In genomic region chr10:75744017-75744416, GRCm38 (mm10) we compare ENCODE assay signal across 8 mouse cellular contexts. TPM values are rescaled to one million over a fixed set of nuclear protein-coding genes. Genes with fewer than 3 reads are reported as not detected.
DNase-seq lines count a peak whose midpoint lies in the region; ATAC-seq and TF ChIP-seq lines count a peak whose summit lies in the region.

No protein-coding gene starts in this region.

- no peaks in the 10 kb centered on the region for H3K9me3 ChIP-seq in embryonic facial prominence, embryonic 13.5 days
- H3K9me3 ChIP-seq in kidney, embryonic 15.5 days (replicated peaks): no peaks in the 10 kb centered on the region
- H3K9me3 ChIP-seq in limb, embryonic 15.5 days: no peaks in the 10 kb centered on the region

- no peaks in the 10 kb centered on the region for H3K79me2 ChIP-seq in C2C12 (ENCODE audit: control insufficient read depth, insufficient read depth)
- no peaks in the 10 kb centered on the region for H3K79me2 ChIP-seq in myocyte (ENCODE audit: control insufficient read depth, insufficient read depth)

- TF ChIP-seq POLR2A in myocyte (IDR thresholded peaks at IDR 0.05; ENCODE audit: insufficient read length, low read depth): no peak

- H3K4me2 ChIP-seq in embryonic facial prominence, embryonic 13.5 days: no peak overlapping the region
- no peak overlapping the region for H3K4me2 ChIP-seq in kidney, embryonic 15.5 days
- H3K4me2 ChIP-seq in limb, embryonic 15.5 days: no peak overlapping the region
- H3K4me2 ChIP-seq in myocyte (ENCODE audit: low read depth): no peak overlapping the region

- no peaks in the 10 kb centered on the region for H3K27me3 ChIP-seq in C2C12 (ENCODE audit: control insufficient read depth, insufficient read depth, insufficient read length)
- no peaks in the 10 kb centered on the region for H3K27me3 ChIP-seq in embryonic facial prominence, embryonic 13.5 days
- no peaks in the 10 kb centered on the region for H3K27me3 ChIP-seq in kidney, embryonic 15.5 days
- H3K27me3 ChIP-seq in limb, embryonic 15.5 days: no peaks in the 10 kb centered on the region
- no peaks in the 10 kb centered on the region for H3K27me3 ChIP-seq in myocyte (ENCODE audit: control insufficient read depth, insufficient read depth, insufficient read length)

- H3ac ChIP-seq in C2C12 (ENCODE audit: control insufficient read depth, insufficient read length, low read depth): no peak overlapping the region
- H3ac ChIP-seq in myocyte (ENCODE audit: control insufficient read depth, insufficient read length): no peak overlapping the region

- no peaks in the 10 kb centered on the region for H3K79me3 ChIP-seq in C2C12 (ENCODE audit: low read depth)

- no peak overlapping the region for H3K9ac ChIP-seq in embryonic facial prominence, embryonic 13.5 days
- H3K9ac ChIP-seq in kidney, embryonic 15.5 days: no peak overlapping the region
- H3K9ac ChIP-seq in limb, embryonic 15.5 days: no peak overlapping the region

- no peak overlapping the region; the same call in 1 of the 2 replicates for H3K27ac ChIP-seq in embryonic facial prominence, embryonic 13.5 days
- no peak overlapping the region for H3K27ac ChIP-seq in kidney, embryonic 15.5 days
- H3K27ac ChIP-seq in limb, embryonic 15.5 days: no peak overlapping the region

- WGBS in embryonic facial prominence, embryonic 13.5 days: 48% methylated on average over 3 of the region's 3 CpGs
- 39% methylated on average over 3 of the region's 3 CpGs for WGBS in kidney, embryonic 15.5 days
- WGBS in limb, embryonic 15.5 days: 41% methylated on average over 3 of the region's 3 CpGs

- peak; percentile 76; the same call in 1 of the 2 replicates for ATAC-seq in embryonic facial prominence, embryonic 13.5 days (ENCODE audit: insufficient number of reproducible peaks, insufficient read depth, low FRiP score, low TSS enrichment, low read depth)
- ATAC-seq in kidney, embryonic 15.5 days (replicated peaks; ENCODE audit: low FRiP score): peak; percentile 85
- peak; percentile 46 for ATAC-seq in limb, embryonic 15.5 days (ENCODE audit: insufficient number of reproducible peaks, low FRiP score, low TSS enrichment, low read depth)

- no peaks in the 10 kb centered on the region for H3K4me1 ChIP-seq in embryonic facial prominence, embryonic 13.5 days
- H3K4me1 ChIP-seq in kidney, embryonic 15.5 days: no peaks in the 10 kb centered on the region
- no peaks in the 10 kb centered on the region for H3K4me1 ChIP-seq in limb, embryonic 15.5 days

- no peak overlapping the region for H3K4me3 ChIP-seq in C2C12 (ENCODE audit: insufficient read depth, poor library complexity, severe bottlenecking)
- H3K4me3 ChIP-seq in embryonic facial prominence, embryonic 13.5 days: no peak overlapping the region
- no peak overlapping the region for H3K4me3 ChIP-seq in kidney, embryonic 15.5 days (replicated peaks)
- H3K4me3 ChIP-seq in limb, embryonic 15.5 days: no peak overlapping the region
- no peak overlapping the region for H3K4me3 ChIP-seq in myocyte

- H3K36me3 ChIP-seq in C2C12 (ENCODE audit: control insufficient read depth, insufficient read depth): peaks cover 77% of the 10 kb centered on the region
- peaks cover 94% of the 10 kb centered on the region for H3K36me3 ChIP-seq in embryonic facial prominence, embryonic 13.5 days
- peaks cover 93% of the 10 kb centered on the region for H3K36me3 ChIP-seq in kidney, embryonic 15.5 days
- peaks cover 92% of the 10 kb centered on the region for H3K36me3 ChIP-seq in limb, embryonic 15.5 days
- H3K36me3 ChIP-seq in myocyte (ENCODE audit: control insufficient read depth, insufficient read depth): peaks cover 44% of the 10 kb centered on the region

- peak; percentile 41 to 54 for DNase-seq in adrenal gland, postnatal 4 days (ENCODE audit: low spot score in 2 of 2)
- peak; percentile 28 to 65 for DNase-seq in heart, adult 9 months (ENCODE audit: low spot score in 2 of 2)
- DNase-seq in spleen, postnatal 36 days (ENCODE audit: low spot score in 2 of 2): peak; percentile 53 to 62

- TF ChIP-seq CTCF in C2C12 (IDR thresholded peaks at IDR 0.05; ENCODE audit: control insufficient read depth, insufficient read depth, insufficient read length): peak; percentile 74

TF ChIP-seq in C2C12, 6 proteins besides CTCF, POLR2A, EP300 and RAD21:
- TF ChIP-seq USF1 (IDR thresholded peaks at IDR 0.05; ENCODE audit: low read depth) (no peak), MAX (IDR thresholded peaks at IDR 0.05) (no peak), MYOD1 (IDR thresholded peaks at IDR 0.05; ENCODE audit: control insufficient read depth, insufficient read length, low read depth) (no peak), CEBPB (IDR thresholded peaks at IDR 0.05; ENCODE audit: low read depth) (no peak), MYOG (IDR thresholded peaks at IDR 0.05; ENCODE audit: control insufficient read depth, extremely low read depth, insufficient read length) (no peak), FOSL1 (IDR thresholded peaks at IDR 0.05; ENCODE audit: insufficient read depth, low read length, poor library complexity, severe bottlenecking) (no peak)

TF ChIP-seq in myocyte, 11 proteins besides CTCF, POLR2A, EP300 and RAD21:
- no peak for TF ChIP-seq MAX (IDR thresholded peaks at IDR 0.05; ENCODE audit: low read depth)
- TF ChIP-seq MYOD1 (IDR thresholded peaks at IDR 0.05; ENCODE audit: control insufficient read depth in 1 of 3, insufficient read length in 2 of 3, low read depth in 2 of 3): peak in 2 of 3 experiments; percentile 8 to 29

RNA-seq across cellular contexts. Expression of gene Cabin1, which starts 20.1 kb away (rescaled TPM):
- polyA plus RNA-seq in C2C12 (2012; fragmentation: generic; extraction: Trizol) (24.5 TPM), myocyte (2012; fragmentation: generic; extraction: Trizol) (24.0 TPM)
- 10 to 100 TPM; 49.4 to 58.5 TPM for total RNA-seq in adrenal gland, postnatal 4 days (2021)
- 30.0 and 33.9 TPM in 2 replicates for polyA plus RNA-seq in embryonic facial prominence, embryonic 13.5 days (2015; fragmentation: Nextera tagmentation; extraction: Ambion mirVana)
- 35.1 and 37.8 TPM in 2 replicates for polyA plus RNA-seq in kidney, embryonic 15.5 days (2015; fragmentation: Nextera tagmentation; extraction: Ambion mirVana)
- polyA plus RNA-seq in limb, embryonic 15.5 days (2015; fragmentation: Nextera tagmentation; extraction: Ambion mirVana): 27.9 and 29.3 TPM in 2 replicates

RNA-seq across cellular contexts. Expression of gene Ddt, which starts 29.2 kb away (rescaled TPM):
- polyA plus RNA-seq in C2C12 (2012; fragmentation: generic; extraction: Trizol) (27.9 TPM), myocyte (2012; fragmentation: generic; extraction: Trizol) (64.2 TPM)
- 10 to 100 TPM; 57.0 to 67.9 TPM for total RNA-seq in adrenal gland, postnatal 4 days (2021)
- polyA plus RNA-seq in embryonic facial prominence, embryonic 13.5 days (2015; fragmentation: Nextera tagmentation; extraction: Ambion mirVana): 77.3 and 79.2 TPM in 2 replicates
- 81.8 and 84.2 TPM in 2 replicates for polyA plus RNA-seq in kidney, embryonic 15.5 days (2015; fragmentation: Nextera tagmentation; extraction: Ambion mirVana)
- 51.6 and 55.6 TPM in 2 replicates for polyA plus RNA-seq in limb, embryonic 15.5 days (2015; fragmentation: Nextera tagmentation; extraction: Ambion mirVana)

RNA-seq across cellular contexts. Expression of gene Gm20441, which starts 36.7 kb away (rescaled TPM):
- not detected for polyA plus RNA-seq in C2C12 (2012; fragmentation: generic; extraction: Trizol)
- under 1 TPM in 1 of 2 experiments, not detected in 1; 0.82 TPM for total RNA-seq in adrenal gland, postnatal 4 days (2021)
- polyA plus RNA-seq in embryonic facial prominence, embryonic 13.5 days (2015; fragmentation: Nextera tagmentation; extraction: Ambion mirVana): not detected in 2 replicates
- 0.40 TPM in 1 of 2 replicates, not detected in the other for polyA plus RNA-seq in kidney, embryonic 15.5 days (2015; fragmentation: Nextera tagmentation; extraction: Ambion mirVana)
- 0.45 and 0.47 TPM in 2 replicates for polyA plus RNA-seq in limb, embryonic 15.5 days (2015; fragmentation: Nextera tagmentation; extraction: Ambion mirVana)
- not detected for polyA plus RNA-seq in myocyte (2012; fragmentation: generic; extraction: Trizol)

RNA-seq across cellular contexts. Expression of gene Gstt3, which starts 37.2 kb away (rescaled TPM):
- polyA plus RNA-seq in C2C12 (2012; fragmentation: generic; extraction: Trizol) (0.13 TPM), myocyte (2012; fragmentation: generic; extraction: Trizol) (0.13 TPM)
- total RNA-seq in adrenal gland, postnatal 4 days (2021): 10 to 100 TPM; 12.7 to 21.7 TPM
- 11.8 and 16.7 TPM in 2 replicates for polyA plus RNA-seq in embryonic facial prominence, embryonic 13.5 days (2015; fragmentation: Nextera tagmentation; extraction: Ambion mirVana)
- polyA plus RNA-seq in kidney, embryonic 15.5 days (2015; fragmentation: Nextera tagmentation; extraction: Ambion mirVana): 42.2 and 43.8 TPM in 2 replicates
- 30.0 and 33.1 TPM in 2 replicates for polyA plus RNA-seq in limb, embryonic 15.5 days (2015; fragmentation: Nextera tagmentation; extraction: Ambion mirVana)

RNA-seq across cellular contexts. Expression of gene Gstt1, which starts 54.4 kb away (rescaled TPM):
- polyA plus RNA-seq in C2C12 (2012; fragmentation: generic; extraction: Trizol) (0.76 TPM), myocyte (2012; fragmentation: generic; extraction: Trizol) (1.3 TPM)
- 10 to 100 TPM; 21.1 to 30.2 TPM for total RNA-seq in adrenal gland, postnatal 4 days (2021)
- 9.9 and 17.6 TPM in 2 replicates for polyA plus RNA-seq in embryonic facial prominence, embryonic 13.5 days (2015; fragmentation: Nextera tagmentation; extraction: Ambion mirVana)
- polyA plus RNA-seq in kidney, embryonic 15.5 days (2015; fragmentation: Nextera tagmentation; extraction: Ambion mirVana): 12.6 and 15.8 TPM in 2 replicates
- polyA plus RNA-seq in limb, embryonic 15.5 days (2015; fragmentation: Nextera tagmentation; extraction: Ambion mirVana): 18.1 and 21.6 TPM in 2 replicates
